Mouse (Mus musculus): Measurements from ENCODE around the gene Spg11. TPM values are rescaled to one million over a fixed set of nuclear protein-coding genes. Genes with fewer than 3 reads are reported as not detected.

Spg11 gene
- total RNA-seq, 2 experiments from 2014 or later = 12.5 to 13.2 TPM

- ATAC-seq (replicated peaks; ENCODE audit: poor library complexity, severe bottlenecking) = peak; percentile 50
Observed at GRCm38 (mm10) chr2:122146687-122147086, 28.5 kb upstream of the Spg11 start.

GRCm38 (mm10) chr2:122145756-122146155 is 27.6 kb upstream of the Spg11 start:
- no peak for ATAC-seq (replicated peaks; ENCODE audit: poor library complexity, severe bottlenecking)

GRCm38 (mm10) chr2:122143111-122143510 is 24.9 kb upstream of the Spg11 start:
- no peak for ATAC-seq (replicated peaks; ENCODE audit: poor library complexity, severe bottlenecking)

GRCm38 (mm10) chr2:122141332-122141967 is 23.3 kb upstream of the Spg11 start:
- peak; percentile 54 for ATAC-seq (replicated peaks; ENCODE audit: poor library complexity, severe bottlenecking)

GRCm38 (mm10) chr2:122140815-122141214 is 22.6 kb upstream of the Spg11 start:
- no peak for ATAC-seq (replicated peaks; ENCODE audit: poor library complexity, severe bottlenecking)

GRCm38 (mm10) chr2:122137839-122138465 is 19.8 kb upstream of the Spg11 start:
- ATAC-seq (replicated peaks; ENCODE audit: poor library complexity, severe bottlenecking) = peak; percentile 22; the same call in 1 of the 2 replicates

- ATAC-seq (replicated peaks; ENCODE audit: poor library complexity, severe bottlenecking) = peak; percentile 61
Observed at GRCm38 (mm10) chr2:122132618-122133017, 14.4 kb upstream of the Spg11 start.

GRCm38 (mm10) chr2:122132078-122132477 is 13.9 kb upstream of the Spg11 start:
- ATAC-seq (replicated peaks; ENCODE audit: poor library complexity, severe bottlenecking) = peak; percentile 77

GRCm38 (mm10) chr2:122127635-122128034 is 9.4 kb upstream of the Spg11 start:
- no peak for ATAC-seq (replicated peaks; ENCODE audit: poor library complexity, severe bottlenecking)

- no peak for ATAC-seq (replicated peaks; ENCODE audit: poor library complexity, severe bottlenecking)
Observed at GRCm38 (mm10) chr2:122126765-122127347, 8.7 kb upstream of the Spg11 start.

GRCm38 (mm10) chr2:122125680-122126572 is 7.7 kb upstream of the Spg11 start:
- ATAC-seq (replicated peaks; ENCODE audit: poor library complexity, severe bottlenecking) = peak; percentile 63

GRCm38 (mm10) chr2:122116888-122117287 is 1.3 kb downstream of the Spg11 start:
- ATAC-seq (replicated peaks; ENCODE audit: poor library complexity, severe bottlenecking) = no peak

GRCm38 (mm10) chr2:122109714-122110113 is 8.5 kb downstream of the Spg11 start:
- ATAC-seq (replicated peaks; ENCODE audit: poor library complexity, severe bottlenecking) = no peak

- ATAC-seq (replicated peaks; ENCODE audit: poor library complexity, severe bottlenecking) = no peak
Observed at GRCm38 (mm10) chr2:122108101-122108500, 10.1 kb downstream of the Spg11 start.

- ATAC-seq (replicated peaks; ENCODE audit: poor library complexity, severe bottlenecking) = peak; percentile 79
Observed at GRCm38 (mm10) chr2:122102070-122102469, 16.1 kb downstream of the Spg11 start.

GRCm38 (mm10) chr2:122097686-122098085 is 20.5 kb downstream of the Spg11 start:
- ATAC-seq (replicated peaks; ENCODE audit: poor library complexity, severe bottlenecking) = peak; percentile 44

- no peak for ATAC-seq (replicated peaks; ENCODE audit: poor library complexity, severe bottlenecking)
Observed at GRCm38 (mm10) chr2:122093844-122094243, 24.3 kb downstream of the Spg11 start.

- ATAC-seq (replicated peaks; ENCODE audit: poor library complexity, severe bottlenecking) = no peak
Observed at GRCm38 (mm10) chr2:122086446-122086845, 31.7 kb downstream of the Spg11 start.

GRCm38 (mm10) chr2:122081728-122082456 is 36.3 kb downstream of the Spg11 start:
- no peak for ATAC-seq (replicated peaks; ENCODE audit: poor library complexity, severe bottlenecking)

GRCm38 (mm10) chr2:122069922-122070321 is 48.3 kb downstream of the Spg11 start:
- peak; percentile 78 for ATAC-seq (replicated peaks; ENCODE audit: poor library complexity, severe bottlenecking)
